Mouse (Mus musculus): ENCODE data around the gene Dusp19. TPM values are rescaled to one million over a fixed set of nuclear protein-coding genes. Genes with fewer than 3 reads are reported as not detected.
A peak's percentile ranks its signal among the peaks of the same experiment; 100 is the strongest.

Gene Dusp19
- 11.4 and 11.6 TPM in 2 replicates for polyA plus RNA-seq (2012; rRNA removed)

GRCm38 (mm10) chr2:80616854-80617737, at the start of gene Dusp19, which contains the start of gene Nup35:
TSS of gene Dusp19 (plus strand) at chr2:80617045.
TSS of gene Nup35 (plus strand) at chr2:80617236.
- peak within 1 kb of the TSS; percentile 93 for H3K27ac ChIP-seq (ENCODE audit: control insufficient read depth, insufficient read depth, low read depth, low read length)
- H3K27me3 ChIP-seq (ENCODE audit: control insufficient read depth, insufficient read depth, low read length) = no peaks in the 10 kb centered on the region

GRCm38 (mm10) chr2:80567411-80567810, 49.4 kb upstream of the Dusp19 start:
- Histone ChIP-seq H3K27ac (ENCODE audit: control insufficient read depth, insufficient read depth, low read depth, low read length) (no peak overlapping the region), H3K4me1 (ENCODE audit: control insufficient read depth, insufficient read depth, low read length) (no peaks in the 10 kb centered on the region), H3K27me3 (ENCODE audit: control insufficient read depth, insufficient read depth, low read length) (no peaks in the 10 kb centered on the region), H3K36me3 (ENCODE audit: control insufficient read depth, insufficient read depth, low read length) (no peaks in the 10 kb centered on the region), H3K4me3 (ENCODE audit: control insufficient read depth, low read depth, low read length) (no peak overlapping the region)
- no peak for TF ChIP-seq POLR2A (IDR thresholded peaks at IDR 0.05; ENCODE audit: control insufficient read depth, low read depth, low read length)

More at GRCm38 (mm10) chr2:80616854-80617737, at the start of gene Dusp19, which contains the start of gene Nup35:
- H3K4me1 ChIP-seq (ENCODE audit: control insufficient read depth, insufficient read depth, low read length) = peaks cover 3% of the 10 kb centered on the region
- no peak for TF ChIP-seq CTCF (IDR thresholded peaks at IDR 0.05; ENCODE audit: control insufficient read depth, insufficient read depth, insufficient replicate concordance, low read depth, low read length)
- TF ChIP-seq POLR2A (IDR thresholded peaks at IDR 0.05; ENCODE audit: control insufficient read depth, low read depth, low read length) = peak; percentile 85
- H3K4me3 ChIP-seq (ENCODE audit: control insufficient read depth, low read depth, low read length) = peak within 1 kb of the TSS; percentile 86
- no peaks in the 10 kb centered on the region for H3K36me3 ChIP-seq (ENCODE audit: control insufficient read depth, insufficient read depth, low read length)

GRCm38 (mm10) chr2:80570656-80571055, 46.2 kb upstream of the Dusp19 start:
- Histone ChIP-seq H3K27ac (ENCODE audit: control insufficient read depth, insufficient read depth, low read depth, low read length) (no peak overlapping the region), H3K4me1 (ENCODE audit: control insufficient read depth, insufficient read depth, low read length) (no peaks in the 10 kb centered on the region), H3K27me3 (ENCODE audit: control insufficient read depth, insufficient read depth, low read length) (no peaks in the 10 kb centered on the region), H3K36me3 (ENCODE audit: control insufficient read depth, insufficient read depth, low read length) (no peaks in the 10 kb centered on the region), H3K4me3 (ENCODE audit: control insufficient read depth, low read depth, low read length) (no peak overlapping the region)
- TF ChIP-seq CTCF (IDR thresholded peaks at IDR 0.05; ENCODE audit: control insufficient read depth, insufficient read depth, insufficient replicate concordance, low read depth, low read length) (no peak), POLR2A (IDR thresholded peaks at IDR 0.05; ENCODE audit: control insufficient read depth, low read depth, low read length) (no peak)

- TF ChIP-seq POLR2A (IDR thresholded peaks at IDR 0.05; ENCODE audit: control insufficient read depth, low read depth, low read length) (no peak), CTCF (IDR thresholded peaks at IDR 0.05; ENCODE audit: control insufficient read depth, insufficient read depth, insufficient replicate concordance, low read depth, low read length) (no peak)
- no peaks in the 10 kb centered on the region for H3K36me3 ChIP-seq (ENCODE audit: control insufficient read depth, insufficient read depth, low read length)
- H3K4me1 ChIP-seq (ENCODE audit: control insufficient read depth, insufficient read depth, low read length) = no peaks in the 10 kb centered on the region
- no peak overlapping the region for H3K4me3 ChIP-seq (ENCODE audit: control insufficient read depth, low read depth, low read length)
- H3K27ac ChIP-seq (ENCODE audit: control insufficient read depth, insufficient read depth, low read depth, low read length) = no peak overlapping the region
- no peaks in the 10 kb centered on the region for H3K27me3 ChIP-seq (ENCODE audit: control insufficient read depth, insufficient read depth, low read length)
Measured at GRCm38 (mm10) chr2:80577286-80577685, 39.6 kb upstream of the Dusp19 start.

GRCm38 (mm10) chr2:80579253-80579891, 37.5 kb upstream of the Dusp19 start:
- Histone ChIP-seq H3K36me3 (ENCODE audit: control insufficient read depth, insufficient read depth, low read length) (no peaks in the 10 kb centered on the region), H3K4me1 (ENCODE audit: control insufficient read depth, insufficient read depth, low read length) (no peaks in the 10 kb centered on the region), H3K27ac (ENCODE audit: control insufficient read depth, insufficient read depth, low read depth, low read length) (no peak overlapping the region), H3K4me3 (ENCODE audit: control insufficient read depth, low read depth, low read length) (no peak overlapping the region), H3K27me3 (ENCODE audit: control insufficient read depth, insufficient read depth, low read length) (no peaks in the 10 kb centered on the region)
- no peak for TF ChIP-seq CTCF (IDR thresholded peaks at IDR 0.05; ENCODE audit: control insufficient read depth, insufficient read depth, insufficient replicate concordance, low read depth, low read length)
- no peak for TF ChIP-seq POLR2A (IDR thresholded peaks at IDR 0.05; ENCODE audit: control insufficient read depth, low read depth, low read length)

GRCm38 (mm10) chr2:80580311-80580961, 36.4 kb upstream of the Dusp19 start:
- Histone ChIP-seq H3K4me3 (ENCODE audit: control insufficient read depth, low read depth, low read length) (peak overlapping the region; percentile 97), H3K36me3 (ENCODE audit: control insufficient read depth, insufficient read depth, low read length) (no peaks in the 10 kb centered on the region)

More at GRCm38 (mm10) chr2:80580311-80580961, 36.4 kb upstream of the Dusp19 start:
- Histone ChIP-seq H3K27me3 (ENCODE audit: control insufficient read depth, insufficient read depth, low read length) (no peaks in the 10 kb centered on the region), H3K27ac (ENCODE audit: control insufficient read depth, insufficient read depth, low read depth, low read length) (peak overlapping the region; percentile 92), H3K4me1 (ENCODE audit: control insufficient read depth, insufficient read depth, low read length) (no peaks in the 10 kb centered on the region)
- TF ChIP-seq POLR2A (IDR thresholded peaks at IDR 0.05; ENCODE audit: control insufficient read depth, low read depth, low read length) = no peak
- no peak for TF ChIP-seq CTCF (IDR thresholded peaks at IDR 0.05; ENCODE audit: control insufficient read depth, insufficient read depth, insufficient replicate concordance, low read depth, low read length)

Data from testis, adult 2 months (tissue).